Mouse (Mus musculus) brain, adult 10 weeks (tissue): ENCODE results near the gene Olfr1359. TPM values are rescaled to one million over a fixed set of nuclear protein-coding genes. Genes with fewer than 3 reads are reported as not detected.

ENCODE experiments used
- polyA plus RNA-seq: library from polyadenylated mRNA; stranded (reverse); fragments of 350-450 nt; fragmentation: Illumina TruSeq; extraction: RNeasy Lipid Tissue Mini Kit (QIAGEN cat#74804); gene quantifications from one replicate; pipeline ENCODE4 v1.2.3, GENCODE M21; 2015; ENCODE audit warnings: low read depth, low replicate concordance

Olfr1359 gene
- polyA plus RNA-seq: not detected

GRCm38 (mm10) chr13:21697811-21698210, at the start of gene Olfr1359:
Olfr1359 (plus strand) TSS chr13:21698111.

GRCm38 (mm10) chr13:21663286-21663685, 34.6 kb upstream of the Olfr1359 start, which contains the start of gene Olfr1361:
Olfr1361 (minus strand) TSS chr13:21663386.

GRCm38 (mm10) chr13:21677305-21677704, 20.6 kb upstream of the Olfr1359 start, which contains the start of gene Olfr1360:
Olfr1360 (minus strand) TSS chr13:21677405.

GRCm38 (mm10) chr13:21715864-21716539, 18.1 kb downstream of the Olfr1359 start, which contains the start of the genes Hist1h2bl and Hist1h2ai:
Hist1h2bl (minus strand) TSS chr13:21716143.
Hist1h2ai (plus strand) TSS chr13:21716422.

GRCm38 (mm10) chr13:21717397-21718357, 19.8 kb downstream of the Olfr1359 start, which contains the start of gene Hist1h3h:
Hist1h3h (plus strand) TSS chr13:21717659.

GRCm38 (mm10) chr13:21721757-21722372, 24.0 kb downstream of the Olfr1359 start, which contains the start of gene Hist1h2bm:
Hist1h2bm (plus strand) TSS chr13:21722044.

GRCm38 (mm10) chr13:21734906-21735767, 37.2 kb downstream of the Olfr1359 start, which contains the start of gene Hist1h4j:
Hist1h4j (plus strand) TSS chr13:21735064.

GRCm38 (mm10) chr13:21750159-21751017, 52.5 kb downstream of the Olfr1359 start, which contains the start of gene Hist1h4k:
Hist1h4k (minus strand) TSS chr13:21750505.

GRCm38 (mm10) chr13:21753524-21754285, 55.8 kb downstream of the Olfr1359 start, which contains the start of the genes Hist1h2ak and Hist1h2bn:
Hist1h2ak (minus strand) TSS chr13:21753827.
Hist1h2bn (plus strand) TSS chr13:21754123.

Other genes with a start within 250 kb of the Olfr1359 start
- 68.2 TPM for gene Zscan26, start 244.4 kb upstream of the Olfr1359 start, polyA plus RNA-seq
- 0.62 TPM for gene Nkapl, start 229.6 kb upstream of the Olfr1359 start, polyA plus RNA-seq
- gene Zkscan4, start 219.2 kb upstream of the Olfr1359 start, polyA plus RNA-seq: 4.5 TPM
- not detected for gene Gm10065, start 218.7 kb upstream of the Olfr1359 start, polyA plus RNA-seq
- 2.2 TPM for gene AK157302, start 202.9 kb upstream of the Olfr1359 start, polyA plus RNA-seq
- 15.6 TPM for gene Gm11273, start 196.7 kb upstream of the Olfr1359 start, polyA plus RNA-seq
- 8.6 TPM for gene Zkscan8, start 167.0 kb upstream of the Olfr1359 start, polyA plus RNA-seq
- not detected for gene Olfr1366, start 155.3 kb upstream of the Olfr1359 start, polyA plus RNA-seq
- not detected for gene Olfr1535, start 138.2 kb upstream of the Olfr1359 start, polyA plus RNA-seq
- gene Olfr1364, start 116.4 kb upstream of the Olfr1359 start, polyA plus RNA-seq: not detected
- not detected for gene Olfr1362, start 84.1 kb upstream of the Olfr1359 start, polyA plus RNA-seq
- not detected for gene Olfr11, start 55.6 kb upstream of the Olfr1359 start, polyA plus RNA-seq
- gene Olfr1361, start 34.7 kb upstream of the Olfr1359 start, polyA plus RNA-seq: not detected
- gene Olfr1360, start 20.7 kb upstream of the Olfr1359 start, polyA plus RNA-seq: not detected
- gene Hist1h2bl, start 18.0 kb downstream of the Olfr1359 start, polyA plus RNA-seq: not detected
- gene Hist1h2ai, start 18.3 kb downstream of the Olfr1359 start, polyA plus RNA-seq: not detected
- not detected for gene Hist1h3h, start 19.5 kb downstream of the Olfr1359 start, polyA plus RNA-seq
- gene Hist1h2bm, start 23.9 kb downstream of the Olfr1359 start, polyA plus RNA-seq: not detected
- gene Hist1h4j, start 37.0 kb downstream of the Olfr1359 start, polyA plus RNA-seq: 1.7 TPM
- gene Hist1h4k, start 52.4 kb downstream of the Olfr1359 start, polyA plus RNA-seq: 4.7 TPM
- not detected for gene Hist1h2ak, start 55.7 kb downstream of the Olfr1359 start, polyA plus RNA-seq
- gene Hist1h2bn, start 56.0 kb downstream of the Olfr1359 start, polyA plus RNA-seq: not detected
- not detected for gene Hist1h1b, start 82.5 kb downstream of the Olfr1359 start, polyA plus RNA-seq
- not detected for gene Hist1h3i, start 85.3 kb downstream of the Olfr1359 start, polyA plus RNA-seq
- gene Hist1h2an, start 89.1 kb downstream of the Olfr1359 start, polyA plus RNA-seq: not detected
- gene Hist1h2bp, start 89.3 kb downstream of the Olfr1359 start, polyA plus RNA-seq: not detected
- not detected for gene Hist1h2bq, start 112.1 kb downstream of the Olfr1359 start, polyA plus RNA-seq
- not detected for gene Hist1h2ao, start 112.4 kb downstream of the Olfr1359 start, polyA plus RNA-seq
- 3.7 TPM for gene Hist1h4m, start 113.6 kb downstream of the Olfr1359 start, polyA plus RNA-seq
- gene Hist1h4n, start 134.1 kb downstream of the Olfr1359 start, polyA plus RNA-seq: not detected
- not detected for gene Hist1h2ap, start 135.4 kb downstream of the Olfr1359 start, polyA plus RNA-seq
- gene Hist1h2br, start 135.6 kb downstream of the Olfr1359 start, polyA plus RNA-seq: 0.58 TPM
- 5.2 TPM for gene Zfp184, start 247.0 kb downstream of the Olfr1359 start, polyA plus RNA-seq